Mouse (Mus musculus) heart, postnatal 14 days (tissue): ENCODE results near the gene Vmn1r132. TPM values are rescaled to one million over a fixed set of nuclear protein-coding genes. Genes with fewer than 3 reads are reported as not detected.
"Not testable (repeated sequence)": the region's sequence is repeated elsewhere in the genome, so short reads cannot be mapped to it uniquely, and the experiment has no call there.

Source experiments
- DNase-seq, 2 experiments: peaks; one replicate each; pipeline ENCODE4 v3.0.0; 2021 to 2022
- intact Hi-C: fragments of 180-260 bp; cut with DNase I; formaldehyde crosslinking; loops from one replicate; pipeline ENCODE4 v1.15.1; 2025
- long read RNA-seq, 2 experiments: library from polyadenylated mRNA; stranded (forward); transcript quantifications; one replicate each; pipeline ENCODE4 v2.0.0; 2021
- total RNA-seq, 2 experiments: library from RNA; stranded (reverse); gene quantifications; 2 replicates each; pipeline ENCODE4 v1.2.3; 2021

Vmn1r132 gene
- not detected for total RNA-seq
- long read RNA-seq, experiment 1, result 0 reads
- long read RNA-seq, experiment 2, result 0 reads

DNA sequence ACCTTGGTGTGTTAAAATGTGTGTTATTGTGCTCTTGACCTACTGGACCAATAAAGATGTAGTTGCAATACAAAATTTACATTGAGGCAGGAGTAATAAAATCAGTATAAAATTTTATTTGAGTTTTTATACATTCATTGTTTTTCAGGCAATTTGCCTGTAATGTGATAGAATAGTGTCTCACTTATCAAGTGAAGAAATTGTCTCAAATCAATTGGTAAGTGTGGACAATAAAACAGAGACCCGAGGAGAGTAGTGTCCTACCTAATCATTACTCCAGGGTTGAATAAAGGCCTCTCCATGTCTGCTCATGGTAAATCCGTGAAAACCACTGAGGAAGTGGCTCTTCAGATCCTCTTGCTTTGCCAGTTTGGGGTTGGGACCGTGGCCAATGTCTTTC, at the start of gene Vmn1r132:
Vmn1r132 (plus strand) TSS at position 301 of the 400 bp plus-strand sequence.
- intact Hi-C loops, DNase-seq: not testable (repeated sequence)

Other genes starting within 250 kb of the Vmn1r132 start
- not detected for gene Gm6882, start 181.3 kb upstream of the Vmn1r132 start, total RNA-seq
- gene Vmn1r130, start 102.3 kb upstream of the Vmn1r132 start, total RNA-seq, result not detected
- not detected for gene Vmn1r131, start 68.0 kb upstream of the Vmn1r132 start, total RNA-seq
- not detected for gene Gm4175, start 147.4 kb downstream of the Vmn1r132 start, total RNA-seq
- not detected for gene Gm4177, start 182.6 kb downstream of the Vmn1r132 start, total RNA-seq
- not detected for gene Vmn1r135, start 218.3 kb downstream of the Vmn1r132 start, total RNA-seq
- gene Gm5725, start 230.2 kb downstream of the Vmn1r132 start, total RNA-seq, result not detected